Mouse (Mus musculus) splenic B cell, adult 2 months (primary cell): Measurements from ENCODE around the gene Syne2.
A peak's percentile ranks its signal among the peaks of the same experiment; 100 is the strongest.

Source experiments
- DNase-seq: peaks from one replicate; pipeline ENCODE4 v3.0.0-alpha.2; 2011; ENCODE audit warnings: low read depth, low spot score
- H3K27me3 ChIP-seq: 2 replicates; pipeline ENCODE4 v1.6.1; 2012; ENCODE audit warnings: mild to moderate bottlenecking, low read length, moderate library complexity, mixed read lengths; ENCODE audit not compliant: control insufficient read depth, poor library complexity, insufficient read depth, severe bottlenecking
- H3K36me3 ChIP-seq: 2 replicates; pipeline ENCODE4 v1.6.1; 2012; ENCODE audit warnings: mild to moderate bottlenecking, low read length, moderate library complexity, mixed read lengths; ENCODE audit not compliant: control insufficient read depth, poor library complexity, insufficient read depth, severe bottlenecking

Gene Syne2

DNA sequence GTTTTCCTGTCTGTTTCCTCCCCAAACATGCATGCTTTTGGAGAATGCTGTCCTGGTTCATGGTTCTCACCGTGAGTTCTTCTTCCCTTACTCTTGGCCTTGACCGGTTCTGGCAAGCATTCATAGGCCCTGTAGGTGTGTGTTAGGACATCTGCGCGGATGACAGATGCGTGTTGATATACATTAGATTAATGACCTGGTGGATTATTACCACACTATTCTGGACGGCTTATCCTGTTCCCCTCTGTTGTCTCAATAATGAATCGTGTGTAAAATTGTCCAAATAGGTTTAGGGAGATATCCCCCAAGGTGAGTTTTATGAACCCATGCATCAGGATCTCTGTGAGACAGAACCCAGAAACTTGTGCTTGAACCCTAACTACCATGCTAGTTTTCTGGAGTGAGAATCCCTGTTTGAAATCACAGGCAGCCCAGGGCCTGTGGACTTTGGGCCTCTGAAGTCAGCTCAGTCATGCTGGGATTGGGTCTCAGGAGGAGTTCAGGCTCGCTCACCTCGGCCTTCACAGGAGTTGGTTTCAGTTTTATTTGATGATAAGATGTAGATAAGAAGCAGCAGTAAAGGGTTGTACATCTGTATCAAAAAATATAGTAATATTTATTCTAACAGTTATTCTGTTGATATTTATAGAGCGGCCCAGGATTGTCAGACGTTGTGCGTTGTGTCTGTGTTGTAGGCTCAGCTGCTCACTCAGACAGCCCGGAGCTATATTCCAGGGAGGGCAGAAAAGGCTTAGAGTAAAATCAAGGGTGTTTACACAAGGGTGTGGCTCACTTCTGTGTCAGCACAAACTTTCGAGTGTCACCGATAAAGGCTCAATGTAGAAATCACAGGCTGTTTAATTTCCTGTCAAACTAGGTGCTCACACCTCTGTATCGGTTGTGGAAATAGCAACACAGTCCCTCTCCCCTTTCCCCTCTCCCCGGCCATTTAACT is 48.8 kb downstream of the Syne2 start:
- no peak for DNase-seq
- no peaks in the 10 kb centered on the region for H3K27me3 ChIP-seq
- H3K36me3 ChIP-seq, result no peaks in the 10 kb centered on the region

DNA sequence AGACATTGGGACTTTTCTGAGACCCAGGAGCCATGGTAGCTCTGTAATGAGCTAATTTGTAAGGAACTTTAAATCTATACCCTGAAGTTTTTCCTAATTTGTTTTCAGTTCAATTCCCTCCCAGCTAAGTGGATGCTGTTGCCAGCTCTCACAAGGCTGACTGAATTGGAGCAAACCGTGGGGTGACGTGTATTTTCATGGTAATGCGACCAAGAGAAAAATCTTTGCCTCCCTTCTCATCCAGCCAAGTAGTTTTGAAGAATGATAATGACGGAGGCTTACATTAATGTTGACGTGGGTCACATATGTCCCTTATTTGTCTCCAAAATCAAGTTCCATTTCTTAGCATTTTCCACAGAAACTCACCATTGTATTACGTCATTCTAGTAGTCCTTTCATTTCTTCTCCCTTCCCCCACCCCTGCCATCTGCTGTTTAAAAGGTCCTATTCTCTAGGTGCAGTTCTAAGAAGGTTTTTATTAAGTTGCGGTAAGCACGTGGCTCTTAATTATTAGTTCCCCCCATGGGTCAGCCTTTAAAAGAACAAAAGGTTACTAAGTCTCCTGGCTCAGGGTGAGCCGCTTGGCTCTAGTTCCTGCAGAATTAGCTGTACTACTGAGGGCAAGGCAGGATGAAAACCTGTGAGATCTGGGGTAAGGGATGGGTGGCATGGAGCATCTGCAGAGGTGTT is 55.8 kb downstream of the Syne2 start:
- no peaks in the 10 kb centered on the region for H3K27me3 ChIP-seq
- no peaks in the 10 kb centered on the region for H3K36me3 ChIP-seq
- no peak for DNase-seq

DNA sequence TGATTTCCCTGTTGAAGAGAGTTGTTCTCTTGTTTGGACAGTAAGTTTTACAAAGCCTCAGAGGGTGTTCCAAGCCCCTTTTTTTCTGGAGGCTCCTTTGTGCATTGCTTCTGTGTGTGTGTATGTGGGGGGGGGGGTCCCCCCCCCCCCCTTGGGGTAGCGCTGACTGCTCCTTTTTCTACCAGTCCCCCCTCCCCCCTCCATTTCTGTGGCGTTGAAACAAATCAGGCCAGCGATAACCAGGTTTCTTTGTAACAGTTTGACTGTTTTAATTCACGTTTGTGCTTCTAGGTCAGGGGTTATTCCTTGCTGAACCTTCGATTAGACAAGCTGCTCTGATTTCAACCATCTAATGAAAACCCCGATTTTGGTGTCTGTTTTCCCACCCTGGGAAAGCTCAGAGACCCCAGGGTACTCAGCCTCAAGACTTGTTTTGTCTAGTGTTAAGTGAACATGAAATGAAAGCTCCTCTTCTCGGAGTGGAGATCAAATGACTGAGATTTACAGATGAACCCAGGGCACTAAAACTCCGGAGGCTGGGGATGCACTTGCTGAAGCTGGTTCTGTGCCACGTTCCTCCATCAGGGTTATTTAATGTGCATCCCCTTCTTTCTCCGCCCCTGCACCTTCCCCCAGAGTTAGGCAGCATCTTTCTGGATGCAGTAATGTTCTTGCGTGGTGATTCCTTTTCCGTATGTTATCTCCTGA is 56.5 kb downstream of the Syne2 start:
- DNase-seq, result no peak
- H3K27me3 ChIP-seq, result no peaks in the 10 kb centered on the region
- no peaks in the 10 kb centered on the region for H3K36me3 ChIP-seq

DNA sequence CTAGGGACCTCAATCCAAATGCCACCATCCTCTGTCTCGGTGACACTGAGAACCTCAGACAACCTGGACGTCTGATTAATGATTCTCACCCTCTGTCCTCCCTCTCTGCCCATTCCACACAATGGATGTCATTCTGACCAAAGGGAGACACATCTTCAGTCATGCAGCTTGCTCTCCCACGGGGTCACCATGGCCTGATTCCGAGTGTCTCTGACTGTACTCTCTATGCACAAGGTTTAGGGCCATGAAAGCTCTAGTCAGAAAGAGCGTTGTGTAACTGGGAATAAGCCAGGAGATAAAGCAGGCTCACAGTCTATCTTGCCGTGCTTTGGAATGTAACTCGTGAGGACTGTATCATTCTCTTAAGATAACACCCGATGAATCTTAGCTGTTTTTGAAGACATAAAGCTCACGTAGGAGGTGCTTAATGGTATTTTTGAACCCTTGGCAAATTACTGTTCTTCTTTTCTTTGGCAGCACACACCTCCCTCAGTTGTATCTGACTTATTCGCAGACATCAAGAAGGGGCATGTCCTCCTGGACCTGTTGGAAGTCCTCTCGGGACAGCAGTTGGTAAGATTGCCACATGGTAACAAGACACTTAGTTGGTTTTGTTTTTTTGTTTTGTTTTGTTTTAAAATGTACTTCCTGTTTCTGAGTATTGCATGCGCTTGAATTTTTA is 61.8 kb downstream of the Syne2 start:
- Histone ChIP-seq H3K36me3 (no peaks in the 10 kb centered on the region), H3K27me3 (no peaks in the 10 kb centered on the region)
- DNase-seq, result no peak

DNA sequence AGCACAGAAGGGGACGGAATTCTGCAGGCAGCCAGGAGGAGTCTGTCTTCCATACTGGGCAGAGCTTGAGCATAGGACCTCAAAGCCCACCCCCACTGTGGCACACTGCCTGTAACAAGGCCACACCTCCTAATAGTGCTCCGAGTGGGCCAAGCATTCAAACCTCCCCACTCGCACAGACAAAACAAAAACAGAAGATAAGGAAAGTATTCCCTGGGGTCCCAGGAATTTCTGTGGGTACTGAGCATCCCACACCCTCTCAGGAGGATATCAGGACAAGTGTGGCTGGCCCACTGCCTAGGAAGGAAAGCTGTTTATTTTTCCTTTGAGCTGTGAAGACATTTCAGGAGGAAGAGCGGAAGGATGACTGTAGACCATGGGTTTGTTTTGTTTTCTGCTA is 63.6 kb downstream of the Syne2 start:
- no peaks in the 10 kb centered on the region for H3K36me3 ChIP-seq
- no peaks in the 10 kb centered on the region for H3K27me3 ChIP-seq
- no peak for DNase-seq

DNA sequence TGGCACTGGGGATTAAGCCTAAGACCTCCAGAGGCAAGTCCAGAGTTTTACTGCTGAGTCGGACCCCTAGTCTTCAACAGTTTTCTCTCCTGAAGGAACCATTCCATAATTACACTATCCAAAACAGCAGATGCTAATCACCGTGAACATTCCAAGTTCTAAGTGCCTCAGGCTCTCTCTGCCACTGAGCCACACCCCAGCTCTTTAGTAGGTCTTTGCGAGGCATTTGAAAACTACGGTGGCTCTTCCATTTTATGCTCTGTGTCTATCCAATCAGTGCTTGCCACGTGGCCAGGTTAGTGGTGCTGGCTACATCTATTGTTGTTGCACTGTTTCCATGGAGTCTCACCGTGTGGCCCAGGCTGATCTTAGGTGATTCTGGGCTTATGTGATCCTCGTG is 68.2 kb downstream of the Syne2 start:
- Histone ChIP-seq H3K27me3 (no peaks in the 10 kb centered on the region), H3K36me3 (no peaks in the 10 kb centered on the region)
- no peak for DNase-seq

DNA sequence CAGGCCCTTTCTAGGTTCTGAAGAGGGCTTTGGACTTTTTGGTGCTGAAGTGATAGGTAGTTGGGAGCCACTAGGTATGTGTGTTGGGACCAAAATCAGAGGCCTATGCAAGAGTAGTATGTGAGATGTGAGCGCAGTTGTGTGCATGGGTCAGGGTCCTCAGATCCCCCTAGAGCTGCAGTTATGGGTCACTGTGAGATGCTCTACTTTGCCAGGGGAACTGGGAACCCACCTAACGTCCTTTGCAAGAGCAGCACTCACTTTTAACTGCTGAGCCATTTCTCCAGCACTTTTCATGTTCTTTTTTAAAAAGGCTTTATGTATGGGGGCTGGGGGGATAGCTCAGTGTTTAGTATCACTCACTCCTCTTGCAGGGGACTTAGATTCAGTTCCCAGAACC is 69.0 kb downstream of the Syne2 start:
- Histone ChIP-seq H3K36me3 (no peaks in the 10 kb centered on the region), H3K27me3 (no peaks in the 10 kb centered on the region)
- no peak for DNase-seq

DNA sequence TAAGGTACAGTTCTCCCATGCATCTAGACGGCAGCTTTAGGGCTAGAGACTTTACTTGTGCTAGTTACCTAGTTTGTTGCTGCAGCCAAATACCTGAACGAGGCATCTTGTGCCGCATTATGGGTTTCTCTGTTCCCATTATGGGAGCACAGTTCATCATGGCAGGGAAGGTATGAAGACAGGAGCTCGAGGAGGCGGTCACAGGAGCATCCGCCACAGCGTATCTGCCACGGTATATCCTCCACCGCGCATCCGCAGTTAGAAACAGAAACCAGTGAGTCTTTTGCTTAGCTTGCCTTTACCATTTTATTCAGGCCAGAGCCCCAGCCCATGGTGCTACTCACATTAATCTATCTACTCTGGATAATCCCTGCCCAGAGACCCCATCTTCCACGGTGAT is 70.8 kb downstream of the Syne2 start:
- DNase-seq, result no peak

DNA sequence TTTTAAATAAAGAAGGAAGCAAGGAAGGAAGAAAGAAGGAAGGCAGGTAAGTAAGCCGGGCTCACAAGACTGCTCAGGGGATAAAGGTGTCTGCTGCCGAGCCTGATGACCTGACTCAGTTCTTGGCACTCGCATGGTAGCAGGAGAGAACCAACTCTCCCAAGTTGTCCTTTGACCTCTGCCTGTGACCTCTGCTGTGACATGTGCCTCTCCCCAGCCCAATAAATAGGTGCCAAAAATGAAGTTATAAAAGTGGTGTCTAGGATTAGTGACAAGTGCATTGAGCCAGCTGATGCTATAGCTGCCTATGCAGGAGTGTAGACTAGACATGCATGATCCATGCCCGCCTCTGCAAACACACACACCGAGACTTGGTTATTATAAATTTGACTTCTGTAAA is 73.3 kb downstream of the Syne2 start:
- DNase-seq, result no peak
- Histone ChIP-seq H3K36me3 (no peaks in the 10 kb centered on the region), H3K27me3 (no peaks in the 10 kb centered on the region)

More for the DNA sequence above, 70.8 kb downstream of the Syne2 start:
- Histone ChIP-seq H3K36me3 (no peaks in the 10 kb centered on the region), H3K27me3 (no peaks in the 10 kb centered on the region)

DNA sequence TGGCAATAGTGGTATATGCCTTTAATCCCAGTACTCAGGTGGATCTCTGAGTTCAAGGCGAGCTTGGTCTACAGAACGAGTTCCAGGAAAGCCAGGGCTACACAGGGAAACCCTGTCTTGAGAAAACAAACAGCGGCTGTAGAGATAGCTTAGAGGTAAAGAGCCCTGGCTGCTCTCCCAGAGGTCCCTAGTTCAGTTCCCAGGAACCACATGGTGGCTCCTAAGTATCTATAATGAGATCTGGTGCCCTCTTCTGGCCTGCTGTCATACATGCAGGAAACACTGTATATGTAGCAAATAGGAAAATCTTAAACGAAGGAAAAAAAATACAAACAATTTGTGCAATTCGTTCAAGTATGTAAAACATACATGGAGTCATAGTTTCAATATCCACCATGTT is 75.5 kb downstream of the Syne2 start:
- peak; percentile 18 for DNase-seq
- Histone ChIP-seq H3K36me3 (no peaks in the 10 kb centered on the region), H3K27me3 (no peaks in the 10 kb centered on the region)

DNA sequence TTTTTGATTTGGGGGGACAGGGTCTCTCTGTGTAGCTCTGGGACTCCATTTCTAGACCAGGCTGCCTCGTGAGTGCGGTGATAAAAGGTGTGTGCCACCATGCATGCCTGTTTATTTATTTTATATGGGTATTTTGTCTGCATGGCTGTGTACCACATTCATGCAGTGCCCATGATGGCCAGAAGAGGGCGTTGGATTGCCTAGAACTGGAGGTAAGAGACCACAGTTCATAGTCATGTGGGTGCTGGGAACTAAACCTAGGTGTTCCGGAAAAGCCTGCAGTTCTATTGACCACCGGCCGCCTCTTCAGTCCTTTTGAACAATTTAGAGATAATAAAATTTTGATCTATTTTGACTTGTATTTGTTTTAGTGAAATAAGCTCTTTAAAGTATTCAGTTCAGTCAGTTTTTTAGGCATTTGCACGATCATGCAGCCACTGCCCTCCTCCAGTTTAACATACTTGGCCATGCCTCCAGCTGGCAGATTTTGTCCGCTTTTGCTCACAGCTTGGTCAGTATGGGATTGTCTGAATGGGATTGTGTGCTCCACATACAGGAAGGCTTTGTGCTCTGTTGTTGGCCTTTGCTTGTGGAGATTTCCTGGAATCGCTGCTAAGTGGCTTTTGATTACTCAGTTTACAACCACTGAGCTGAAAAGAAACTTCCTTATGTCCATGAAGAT is 76.5 kb downstream of the Syne2 start:
- peak; percentile 17 for DNase-seq
- H3K36me3 ChIP-seq, result no peaks in the 10 kb centered on the region
- no peaks in the 10 kb centered on the region for H3K27me3 ChIP-seq

DNA sequence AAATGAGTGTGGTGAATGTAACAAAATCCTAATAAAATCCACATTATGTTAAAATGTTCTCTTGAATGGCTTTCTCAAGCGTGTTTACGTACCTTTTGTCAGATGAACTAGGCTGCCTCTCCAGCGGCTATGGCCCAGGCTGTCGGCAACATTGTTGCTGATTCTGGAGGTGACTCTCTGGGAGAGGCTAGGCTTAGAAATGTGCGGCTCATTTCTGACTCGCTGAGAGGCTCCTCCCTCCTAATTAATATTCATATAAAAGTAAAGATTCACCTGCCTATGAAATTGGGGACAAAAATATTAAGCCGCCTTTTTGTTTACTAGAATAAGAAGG is 77.0 kb downstream of the Syne2 start:
- H3K36me3 ChIP-seq, result no peaks in the 10 kb centered on the region
- DNase-seq, result no peak
- H3K27me3 ChIP-seq, result no peaks in the 10 kb centered on the region

DNA sequence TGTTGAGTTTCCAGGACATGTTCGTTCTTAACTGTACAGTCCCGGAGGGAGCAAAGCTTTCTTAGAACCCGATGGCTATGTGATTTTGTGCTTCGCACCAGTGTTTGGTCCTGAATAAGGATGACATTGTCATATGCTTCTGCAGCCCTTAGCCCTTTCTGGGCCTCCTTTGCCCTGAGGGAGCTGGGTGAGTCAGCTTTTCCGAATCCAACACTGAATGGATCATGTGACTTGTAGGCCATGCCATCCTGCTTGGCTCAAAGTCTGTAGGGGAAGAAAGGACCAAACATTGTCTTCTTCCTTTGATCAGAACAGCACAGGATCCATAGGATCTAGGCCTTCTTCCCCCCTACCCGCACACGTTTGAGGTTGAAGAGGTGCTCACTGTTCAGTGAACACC is 79.9 kb downstream of the Syne2 start:
- H3K36me3 ChIP-seq, result no peaks in the 10 kb centered on the region
- no peak for DNase-seq
- no peaks in the 10 kb centered on the region for H3K27me3 ChIP-seq

DNA sequence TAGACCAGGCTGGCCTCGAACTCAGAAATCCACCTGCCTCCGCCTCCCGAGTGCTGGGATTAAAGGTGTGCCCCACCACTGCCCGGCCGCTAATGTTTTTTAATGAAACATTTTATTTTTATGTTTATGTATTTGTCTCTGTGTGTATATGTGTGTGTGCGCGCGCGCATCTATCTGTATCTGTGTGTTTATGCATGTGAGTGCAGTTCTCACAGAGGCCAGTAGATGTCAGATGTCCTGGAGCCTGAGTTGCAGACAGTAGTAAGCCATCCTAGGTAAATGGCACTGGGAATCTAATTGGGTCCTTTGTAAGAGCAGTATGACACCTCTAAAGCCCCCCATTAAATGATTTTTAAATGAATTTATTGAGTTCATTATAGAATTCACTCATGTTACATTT is 83.8 kb downstream of the Syne2 start:
- no peak for DNase-seq
- H3K36me3 ChIP-seq, result no peaks in the 10 kb centered on the region
- no peaks in the 10 kb centered on the region for H3K27me3 ChIP-seq
